Mouse (Mus musculus) embryonic facial prominence, embryonic 13.5 days (tissue): ENCODE data around the gene Lrch4. TPM values are rescaled to one million over a fixed set of nuclear protein-coding genes. Genes with fewer than 3 reads are reported as not detected.
"Not testable (repeated sequence)": the region's sequence is repeated elsewhere in the genome, so short reads cannot be mapped to it uniquely, and the experiment has no call there.

Experiments used
- ATAC-seq: fragments of 200-750 bp; cut with Nextera tagmentation; 2 replicates; pipeline ENCODE4 v1.8.0; 2017; ENCODE audit warnings: low read depth; ENCODE audit not compliant: insufficient number of reproducible peaks, insufficient read depth, low FRiP score, low TSS enrichment
- H3K27ac ChIP-seq: fragments of 300-500 bp; sonication (generic); 2 replicates; pipeline ENCODE4 v1.5.1; 2015; ENCODE audit warnings: moderate library complexity, mild to moderate bottlenecking, inconsistent platforms
- H3K27me3 ChIP-seq: fragments of 300-500 bp; sonication (generic); 2 replicates; pipeline ENCODE4 v1.6.1; 2015; ENCODE audit warnings: mild to moderate bottlenecking, inconsistent platforms
- H3K36me3 ChIP-seq: fragments of 300-500 bp; sonication (generic); 2 replicates; pipeline ENCODE4 v1.6.1; 2015; ENCODE audit warnings: mild to moderate bottlenecking, inconsistent platforms
- H3K4me1 ChIP-seq: fragments of 300-500 bp; sonication (generic); 2 replicates; pipeline ENCODE4 v1.6.1; 2015; ENCODE audit warnings: inconsistent platforms
- H3K4me2 ChIP-seq: fragments of 300-500 bp; sonication (generic); 2 replicates; pipeline ENCODE4 v1.6.1; 2015; ENCODE audit warnings: moderate library complexity, mild to moderate bottlenecking, inconsistent platforms
- H3K4me3 ChIP-seq: fragments of 300-500 bp; sonication (generic); 2 replicates; pipeline ENCODE4 v1.5.1; 2015; ENCODE audit warnings: mild to moderate bottlenecking, inconsistent platforms
- H3K9ac ChIP-seq: fragments of 300-500 bp; sonication (generic); 2 replicates; pipeline ENCODE4 v1.6.1; 2015; ENCODE audit warnings: mild to moderate bottlenecking, inconsistent platforms
- H3K9me3 ChIP-seq: fragments of 300-500 bp; sonication (generic); 2 replicates; pipeline ENCODE4 v1.6.1; 2016; ENCODE audit warnings: inconsistent platforms
- WGBS: fragments of 180-500 bp; shearing (Covaris S2); methylation state at CpG from one replicate; pipeline ENCODE4 v1.1.7; 2015; ENCODE audit warnings: mixed read lengths; 5-methylcytosine and 5-hydroxymethylcytosine counted together
- polyA plus RNA-seq: library from polyadenylated mRNA; unstranded; fragments of >200 nt; fragmentation: Nextera tagmentation; extraction: Ambion mirVana; gene quantifications from 2 replicates; pipeline ENCODE4 v1.2.1, GENCODE M21; 2015

Lrch4 gene
- polyA plus RNA-seq, 1 experiment from 2014 or later, result 31.5 TPM

DNA sequence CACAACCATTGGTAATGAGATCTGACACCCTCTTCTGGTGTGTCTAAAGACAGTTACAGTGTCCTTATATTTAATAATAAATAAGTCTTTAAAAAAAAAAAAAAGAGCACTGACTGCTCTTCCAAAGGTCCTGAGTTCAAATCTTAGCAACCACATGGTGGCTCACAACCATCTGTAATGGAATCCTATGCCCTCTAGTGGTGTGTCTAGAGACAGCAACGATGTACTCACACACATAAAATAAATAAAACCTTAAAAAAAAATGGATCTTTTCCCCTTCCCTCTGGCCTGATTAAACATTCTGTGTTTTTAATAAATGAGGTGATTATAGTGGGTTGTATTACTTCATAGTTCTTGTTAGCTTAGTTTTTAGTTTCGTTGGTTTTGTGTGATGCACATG is 14.0 kb upstream of the Lrch4 start:
- H3K27me3 ChIP-seq, H3K27ac ChIP-seq, H3K36me3 ChIP-seq, ATAC-seq, H3K4me2 ChIP-seq, H3K9ac ChIP-seq, H3K4me3 ChIP-seq, H3K9me3 ChIP-seq: not testable (repeated sequence)
- peaks cover 39% of the 10 kb centered on the region for H3K4me1 ChIP-seq
- 85% methylated on average over 2 of the region's 2 CpGs for WGBS

DNA sequence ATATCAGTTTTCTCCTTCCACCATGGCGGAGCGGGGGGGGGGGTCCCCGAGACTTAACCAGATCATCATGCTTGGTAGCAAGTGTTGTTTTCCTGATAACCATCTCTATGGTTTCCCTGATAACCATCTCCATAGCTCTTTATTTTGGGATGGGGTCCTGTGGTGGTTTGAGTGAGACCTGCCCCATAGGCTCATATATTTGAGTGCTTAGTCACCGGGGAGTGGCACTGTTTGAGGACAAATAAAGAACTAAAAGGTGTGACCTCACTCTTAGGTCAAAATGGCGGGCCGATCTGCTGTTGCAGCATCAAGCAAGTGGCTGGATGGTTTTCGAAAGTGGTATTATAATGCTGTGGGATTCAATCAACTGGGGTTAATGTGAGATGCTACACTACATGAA is 13.6 kb upstream of the Lrch4 start:
- Histone ChIP-seq H3K27ac (no peak overlapping the region), H3K27me3 (no peaks in the 10 kb centered on the region), H3K36me3 (no peaks in the 10 kb centered on the region), H3K4me3 (no peak overlapping the region), H3K4me2 (no peak overlapping the region), H3K9ac (no peak overlapping the region), H3K9me3 (no peaks in the 10 kb centered on the region), H3K4me1 (peaks cover 35% of the 10 kb centered on the region)
- WGBS, result 85% methylated on average over 7 of the region's 7 CpGs
- no peak for ATAC-seq

- H3K9ac ChIP-seq, result no peak overlapping the region
- WGBS, result 82% methylated on average over 11 of the region's 11 CpGs
- no peaks in the 10 kb centered on the region for H3K27me3 ChIP-seq
- ATAC-seq, result no peak
- no peak overlapping the region for H3K27ac ChIP-seq
- H3K4me1 ChIP-seq, result peaks cover 10% of the 10 kb centered on the region; the same call in 1 of the 2 replicates
- no peak overlapping the region for H3K4me3 ChIP-seq
- no peaks in the 10 kb centered on the region for H3K9me3 ChIP-seq
- no peak overlapping the region for H3K4me2 ChIP-seq
- H3K36me3 ChIP-seq, result no peaks in the 10 kb centered on the region
These were observed 4.9 kb upstream of the Lrch4 start for GRCm38 (mm10) chr5:137623937-137624530.

DNA sequence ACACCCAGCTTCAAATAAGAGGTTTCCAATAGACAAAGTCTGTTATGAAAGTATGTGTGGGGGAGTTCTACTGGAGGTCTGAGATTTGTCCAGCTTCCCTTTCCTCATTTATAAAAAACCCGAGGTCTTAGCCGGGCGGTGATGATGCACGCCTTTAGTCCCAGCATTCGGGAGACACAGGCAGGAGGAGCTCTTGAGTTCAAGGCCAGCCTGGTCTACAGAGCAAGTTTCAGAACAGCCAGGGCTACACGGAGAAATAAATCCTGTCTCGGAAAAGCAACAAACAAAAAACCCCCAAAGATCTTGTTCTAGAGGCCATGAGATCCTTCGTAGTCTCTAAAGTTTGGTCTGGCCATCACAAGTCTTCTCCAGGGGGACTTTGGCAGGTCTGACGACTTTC is 930 bp upstream of the Lrch4 start:
- WGBS, result 3% methylated on average over 9 of the region's 9 CpGs
- Histone ChIP-seq H3K9ac (peak overlapping the region; percentile 72), H3K4me3 (peak overlapping the region; percentile 94), H3K4me1 (peaks cover 42% of the 10 kb centered on the region), H3K9me3 (no peaks in the 10 kb centered on the region), H3K27me3 (no peaks in the 10 kb centered on the region), H3K4me2 (peak overlapping the region; percentile 73), H3K27ac (peak overlapping the region; percentile 89), H3K36me3 (peaks cover 7% of the 10 kb centered on the region; the same call in 1 of the 2 replicates)
- no peak for ATAC-seq

DNA sequence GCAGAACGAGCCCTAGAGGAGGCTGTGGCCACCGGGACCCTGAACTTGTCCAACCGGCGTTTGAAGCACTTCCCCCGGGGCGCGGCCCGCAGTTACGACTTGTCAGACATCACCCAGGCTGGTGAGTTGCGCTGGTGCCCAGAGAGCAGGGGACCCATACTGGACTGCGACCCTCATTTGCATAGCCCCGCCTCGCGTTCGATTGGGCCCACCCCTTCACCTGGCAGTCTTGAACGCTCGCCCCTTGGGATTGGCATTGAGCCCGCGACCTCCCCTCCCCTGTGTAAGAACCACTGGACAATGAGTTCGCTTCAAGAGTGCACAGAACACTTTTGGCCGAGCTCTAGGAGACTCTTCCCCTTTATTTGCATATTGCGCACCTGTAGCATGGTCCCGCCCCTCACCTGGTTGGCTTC is 393 bp downstream of the Lrch4 start:
- H3K4me2 ChIP-seq, result peak overlapping the region; percentile 89
- H3K9ac ChIP-seq, result peak overlapping the region; percentile 90
- ATAC-seq, result no peak
- peaks cover 16% of the 10 kb centered on the region for H3K36me3 ChIP-seq
- peak overlapping the region; percentile 94 for H3K4me3 ChIP-seq
- H3K27me3 ChIP-seq, result no peaks in the 10 kb centered on the region
- under 1% methylated on average over 23 of the region's 23 CpGs for WGBS
- peaks cover 50% of the 10 kb centered on the region for H3K4me1 ChIP-seq
- H3K27ac ChIP-seq, result peak overlapping the region; percentile 90
- H3K9me3 ChIP-seq, result no peaks in the 10 kb centered on the region

GRCm38 (mm10) chr5:137629906-137630545 is 1.1 kb downstream of the Lrch4 start:
- WGBS, result 18% methylated on average over 6 of the region's 6 CpGs
- H3K4me1 ChIP-seq, result peaks cover 50% of the 10 kb centered on the region

DNA sequence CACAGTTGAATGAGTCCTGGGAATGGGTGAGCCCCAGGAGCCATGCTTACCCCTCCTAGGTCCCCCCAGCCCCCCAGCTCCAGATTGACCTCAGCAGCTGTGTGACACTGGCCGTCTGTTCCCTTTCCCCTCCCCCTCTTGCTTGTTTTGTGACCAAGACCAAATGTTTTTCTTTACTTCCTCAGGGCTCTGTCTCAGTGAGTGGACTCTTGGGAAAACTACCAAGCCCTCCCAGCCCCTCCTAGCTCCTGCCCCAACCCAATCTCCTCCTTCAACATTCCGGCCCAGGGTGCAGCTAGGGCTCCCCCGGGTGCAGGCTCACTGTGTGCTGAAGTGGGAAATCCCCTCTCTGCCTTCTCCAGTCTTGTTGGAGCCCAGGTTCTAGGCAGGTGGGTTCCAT is 1.7 kb downstream of the Lrch4 start:
- WGBS, result 28% methylated on average over 3 of the region's 3 CpGs
- Histone ChIP-seq H3K9me3 (no peaks in the 10 kb centered on the region), H3K9ac (peak overlapping the region; percentile 90), H3K4me3 (peak overlapping the region; percentile 94), H3K27me3 (no peaks in the 10 kb centered on the region), H3K4me1 (peaks cover 50% of the 10 kb centered on the region), H3K36me3 (peaks cover 25% of the 10 kb centered on the region), H3K4me2 (peak overlapping the region; percentile 89), H3K27ac (peak overlapping the region; percentile 90)
- ATAC-seq, result no peak

More at GRCm38 (mm10) chr5:137629906-137630545, 1.1 kb downstream of the Lrch4 start:
- Histone ChIP-seq H3K27ac (peak overlapping the region; percentile 90), H3K9ac (peak overlapping the region; percentile 90), H3K4me3 (peak overlapping the region; percentile 94), H3K4me2 (peak overlapping the region; percentile 89), H3K27me3 (no peaks in the 10 kb centered on the region), H3K36me3 (peaks cover 19% of the 10 kb centered on the region), H3K9me3 (no peaks in the 10 kb centered on the region)
- ATAC-seq, result no peak

DNA sequence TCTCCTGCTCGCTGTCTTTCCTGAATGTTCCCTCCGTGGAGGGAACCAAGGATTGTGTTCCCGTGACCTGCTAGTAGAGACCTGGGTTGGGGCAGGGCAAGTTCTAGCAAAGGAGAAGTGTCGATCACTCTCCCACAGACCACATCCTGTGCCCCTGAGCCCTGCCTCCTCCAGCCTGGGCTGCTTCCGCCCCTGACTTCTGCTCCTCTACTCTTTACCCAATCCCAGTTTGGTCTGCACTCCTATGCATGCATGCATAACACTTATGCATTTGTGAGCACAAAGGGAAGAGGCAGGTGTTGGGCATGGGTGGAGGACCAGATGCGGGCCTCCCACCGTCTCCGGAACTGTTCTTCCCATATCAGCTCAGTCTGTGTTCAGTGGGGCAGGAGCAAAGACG is 2.2 kb downstream of the Lrch4 start:
- no peak for ATAC-seq
- H3K4me1 ChIP-seq, result peaks cover 50% of the 10 kb centered on the region
- peak overlapping the region; percentile 89 for H3K4me2 ChIP-seq
- peaks cover 30% of the 10 kb centered on the region for H3K36me3 ChIP-seq
- 64% methylated on average over 9 of the region's 9 CpGs for WGBS
- peak overlapping the region; percentile 90 for H3K27ac ChIP-seq
- no peaks in the 10 kb centered on the region for H3K9me3 ChIP-seq
- peak overlapping the region; percentile 94 for H3K4me3 ChIP-seq
- H3K27me3 ChIP-seq, result no peaks in the 10 kb centered on the region
- peak overlapping the region; percentile 90 for H3K9ac ChIP-seq

DNA sequence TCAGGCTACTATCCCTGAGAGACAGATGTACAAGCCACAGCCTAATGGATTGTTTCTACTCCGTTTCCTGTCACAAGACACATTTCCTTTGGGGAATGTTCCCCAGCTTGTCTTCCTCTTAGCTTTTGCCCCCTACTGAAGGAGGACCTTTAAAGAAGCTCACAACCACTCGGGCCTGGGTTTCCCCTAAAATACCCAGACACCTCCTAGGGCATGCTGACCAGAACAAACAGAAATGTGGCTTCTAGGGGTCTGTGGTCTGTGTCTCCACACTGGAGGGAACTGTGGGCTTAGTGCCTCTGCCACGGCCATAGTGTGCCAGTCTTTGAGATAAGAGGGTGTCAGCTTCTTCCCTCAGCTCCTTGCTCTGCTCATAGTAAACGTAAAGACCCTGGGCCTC is 2.7 kb downstream of the Lrch4 start:
- Histone ChIP-seq H3K9ac (peak overlapping the region; percentile 90), H3K4me2 (peak overlapping the region; percentile 89), H3K27me3 (no peaks in the 10 kb centered on the region), H3K9me3 (no peaks in the 10 kb centered on the region), H3K27ac (peak overlapping the region; percentile 90), H3K4me1 (peaks cover 50% of the 10 kb centered on the region), H3K4me3 (peak overlapping the region; percentile 94), H3K36me3 (peaks cover 35% of the 10 kb centered on the region)
- 64% methylated on average over 4 of the region's 4 CpGs for WGBS
- no peak for ATAC-seq

GRCm38 (mm10) chr5:137633397-137634084 is 4.6 kb downstream of the Lrch4 start:
- H3K27me3 ChIP-seq, result no peaks in the 10 kb centered on the region
- no peak overlapping the region for H3K4me3 ChIP-seq
- ATAC-seq, result no peak
- H3K4me1 ChIP-seq, result peaks cover 39% of the 10 kb centered on the region
- H3K27ac ChIP-seq, result no peak overlapping the region; the same call in 1 of the 2 replicates
- 69% methylated on average over 12 of the region's 12 CpGs for WGBS
- H3K36me3 ChIP-seq, result peaks cover 54% of the 10 kb centered on the region
- no peak overlapping the region for H3K4me2 ChIP-seq
- H3K9me3 ChIP-seq, result no peaks in the 10 kb centered on the region
- 0 out of 2 replicates have a peak overlapping the region, but pooled peaks have one; percentile 27 for H3K9ac ChIP-seq

GRCm38 (mm10) chr5:137639472-137639871 is 10.6 kb downstream of the Lrch4 start:
- peaks cover 81% of the 10 kb centered on the region for H3K36me3 ChIP-seq
- peaks cover 14% of the 10 kb centered on the region for H3K27me3 ChIP-seq
- H3K4me1 ChIP-seq, result peaks cover 12% of the 10 kb centered on the region
- no peak overlapping the region for H3K9ac ChIP-seq
- H3K4me2 ChIP-seq, result no peak overlapping the region
- no peak overlapping the region for H3K27ac ChIP-seq
- H3K4me3 ChIP-seq, result no peak overlapping the region
- no peaks in the 10 kb centered on the region for H3K9me3 ChIP-seq
- no peak for ATAC-seq
- WGBS, result 76% methylated on average over 7 of the region's 7 CpGs
